Mouse (Mus musculus) retina, postnatal 7 days (tissue): ENCODE data around the gene Ms4a4d.

Source experiments
- DNase-seq: peaks from one replicate; pipeline ENCODE4 v3.0.0-alpha.2; 2012; ENCODE audit warnings: low read depth, low spot score

The Ms4a4d gene

GRCm38 (mm10) chr19:11574965-11575364 lies 38.4 kb downstream of the Ms4a4d start:
- DNase-seq, result no peak

GRCm38 (mm10) chr19:11589205-11589604 lies 52.6 kb downstream of the Ms4a4d start:
- no peak for DNase-seq

GRCm38 (mm10) chr19:11589891-11590449 lies 53.4 kb downstream of the Ms4a4d start:
- no peak for DNase-seq

- no peak for DNase-seq
Observed at GRCm38 (mm10) chr19:11601349-11601748, 64.7 kb downstream of the Ms4a4d start.

GRCm38 (mm10) chr19:11602026-11602425 lies 65.4 kb downstream of the Ms4a4d start:
- DNase-seq, result no peak

GRCm38 (mm10) chr19:11604603-11605002 lies 68.0 kb downstream of the Ms4a4d start, which contains the start of gene Ms4a6d:
Ms4a6d (minus strand) TSS chr19:11604849.
- no peak for DNase-seq
